Mouse (Mus musculus) ES-Bruce4 (cell line): ENCODE data around the gene Tmem178.

Source experiments
- CTCF ChIP-seq: IDR thresholded peaks from one replicate; pipeline ENCODE4 v1.8.1; 2011; ENCODE audit warnings: low read depth, low read length
- EP300 ChIP-seq: IDR thresholded peaks from 2 replicates; pipeline ENCODE4 v1.6.1; 2011; ENCODE audit warnings: low read depth, low read length; ENCODE audit not compliant: insufficient read depth

- TF ChIP-seq CTCF (no peak), EP300 (no peak)
These were observed 5.5 kb downstream of the Tmem178 start for GRCm38 (mm10) chr17:80949895-80950294.
